Mouse (Mus musculus) hindbrain, embryonic 13.5 days (tissue): Measurements from ENCODE around the gene Klhl3. TPM values are rescaled to one million over a fixed set of nuclear protein-coding genes. Genes with fewer than 3 reads are reported as not detected.
A peak's percentile ranks its signal among the peaks of the same experiment; 100 is the strongest.

Source experiments
- ATAC-seq: fragments of 200-750 bp; cut with Nextera tagmentation; 2 replicates; pipeline ENCODE4 v1.8.0; 2017; ENCODE audit warnings: moderate TSS enrichment; ENCODE audit not compliant: low FRiP score
- H3K27ac ChIP-seq: fragments of 300-500 bp; sonication (generic); 2 replicates; pipeline ENCODE4 v1.5.1; 2015; ENCODE audit warnings: inconsistent platforms, mild to moderate bottlenecking, moderate library complexity
- H3K27me3 ChIP-seq: fragments of 300-500 bp; sonication (generic); 2 replicates; pipeline ENCODE4 v1.6.1; 2015; ENCODE audit warnings: mild to moderate bottlenecking, inconsistent platforms
- H3K36me3 ChIP-seq: fragments of 300-500 bp; sonication (generic); 2 replicates; pipeline ENCODE4 v1.6.1; 2015; ENCODE audit warnings: mild to moderate bottlenecking, inconsistent platforms
- H3K4me1 ChIP-seq: fragments of 300-500 bp; sonication (generic); replicated peaks from 2 replicates; pipeline ENCODE4 v1.6.1; 2015; ENCODE audit warnings: inconsistent platforms
- H3K4me2 ChIP-seq: fragments of 300-500 bp; sonication (generic); 2 replicates; pipeline ENCODE4 v1.6.1; 2015; ENCODE audit warnings: inconsistent platforms, mild to moderate bottlenecking, moderate library complexity
- H3K4me3 ChIP-seq: fragments of 300-500 bp; sonication (generic); 2 replicates; pipeline ENCODE4 v1.5.1; 2015; ENCODE audit warnings: mild to moderate bottlenecking, inconsistent platforms
- H3K9ac ChIP-seq: fragments of 300-500 bp; sonication (generic); 2 replicates; pipeline ENCODE4 v1.6.1; 2015; ENCODE audit warnings: mild to moderate bottlenecking, inconsistent platforms
- H3K9me3 ChIP-seq: fragments of 300-500 bp; sonication (generic); 2 replicates; pipeline ENCODE4 v1.6.1; 2016; ENCODE audit warnings: inconsistent platforms
- WGBS: fragments of 180-500 bp; shearing (Covaris S2); methylation state at CpG from one replicate; pipeline ENCODE4 v1.1.7; 2015; 5-methylcytosine and 5-hydroxymethylcytosine counted together
- microRNA counts: library from miRNA; unstranded; fragments of <30 nt; microRNA quantifications from one replicate; lab custom pipeline; 2016
- microRNA-seq: library from miRNA; unstranded; fragments of <30 nt; microRNA quantifications from one replicate; pipeline ENCODE4, GENCODE M21; 2016
- polyA plus RNA-seq: library from polyadenylated mRNA; unstranded; fragments of >200 nt; fragmentation: Nextera tagmentation; extraction: Ambion mirVana; gene quantifications from 2 replicates; pipeline ENCODE4 v1.2.1, GENCODE M21; 2015

Gene Klhl3
- polyA plus RNA-seq, 1 experiment from 2014 or later: 11.5 TPM

DNA sequence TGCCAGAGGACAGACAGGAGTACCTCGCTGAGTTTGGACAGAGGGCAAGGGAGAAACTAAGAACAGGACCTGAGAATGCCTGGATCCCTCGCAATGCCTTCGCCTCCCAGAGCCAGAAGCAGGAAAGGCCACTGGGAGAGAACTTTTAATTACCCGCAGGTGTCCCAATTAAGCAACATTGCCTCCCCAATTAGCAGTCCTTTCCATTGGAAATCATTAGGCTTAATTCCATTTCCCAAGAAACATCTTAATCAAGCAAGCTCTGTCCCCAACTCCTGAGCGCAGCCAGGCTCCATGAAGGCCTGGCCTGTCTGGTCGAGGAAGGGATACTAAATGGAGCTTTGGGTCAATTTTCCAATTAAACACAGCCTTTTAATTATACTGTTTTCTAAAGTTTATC lies 147.7 kb downstream of the Klhl3 start:
- no peak for ATAC-seq
- WGBS: 86% methylated on average over 6 of the region's 6 CpGs
- Histone ChIP-seq H3K4me1 (no peaks in the 10 kb centered on the region), H3K27me3 (no peaks in the 10 kb centered on the region), H3K9ac (no peak overlapping the region), H3K4me3 (no peak overlapping the region), H3K27ac (no peak overlapping the region), H3K36me3 (no peaks in the 10 kb centered on the region), H3K9me3 (no peaks in the 10 kb centered on the region), H3K4me2 (no peak overlapping the region)

DNA sequence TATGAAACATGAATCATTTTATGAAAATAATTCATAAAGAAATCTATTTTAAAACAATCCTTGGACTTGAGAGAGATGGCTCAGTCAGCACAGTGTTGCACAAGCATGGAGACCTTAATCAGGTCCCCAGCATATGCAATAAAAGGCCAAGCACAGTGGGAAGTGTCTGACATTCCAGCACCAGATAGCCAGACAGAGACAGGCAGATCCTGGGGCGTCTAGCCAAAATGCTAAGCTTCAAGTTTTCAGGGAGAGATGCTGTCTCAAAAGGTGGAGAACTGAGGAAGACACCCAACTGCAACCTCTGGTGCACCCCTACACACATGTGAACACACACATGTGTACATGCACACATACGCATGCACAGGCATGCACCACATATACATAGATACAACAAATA lies 153.1 kb downstream of the Klhl3 start:
- ATAC-seq: no peak
- WGBS: 88% methylated on average over 2 of the region's 2 CpGs
- no peaks in the 10 kb centered on the region for H3K27me3 ChIP-seq

DNA sequence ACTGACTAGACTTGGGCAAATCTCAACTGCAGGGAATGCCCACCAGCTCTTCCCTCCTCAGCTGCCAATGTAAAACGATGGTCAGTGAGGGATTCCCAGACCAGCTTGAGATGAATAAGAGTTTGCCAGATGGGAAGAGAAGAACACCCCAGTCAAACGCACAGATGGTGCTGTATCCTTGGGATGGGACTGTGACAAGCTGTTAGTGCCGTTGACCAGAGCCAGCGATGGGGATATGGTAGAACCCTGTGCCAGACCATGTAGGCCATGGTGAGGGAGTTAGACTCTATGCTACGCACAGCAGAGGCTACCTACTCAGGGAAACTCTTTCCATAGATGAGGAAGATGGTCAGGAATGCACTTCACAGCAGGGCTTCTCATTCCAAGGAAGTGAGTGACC lies 153.6 kb downstream of the Klhl3 start:
- no peaks in the 10 kb centered on the region for H3K36me3 ChIP-seq
- ATAC-seq: no peak
- no peak overlapping the region for H3K9ac ChIP-seq
- H3K27ac ChIP-seq: no peak overlapping the region
- no peaks in the 10 kb centered on the region for H3K27me3 ChIP-seq
- no peak overlapping the region for H3K4me3 ChIP-seq
- no peak overlapping the region for H3K4me2 ChIP-seq
- H3K9me3 ChIP-seq: no peaks in the 10 kb centered on the region
- WGBS: 87% methylated on average over 5 of the region's 5 CpGs
- H3K4me1 ChIP-seq: no peaks in the 10 kb centered on the region; the same call in 1 of the 2 replicates

More for the DNA sequence above, 153.1 kb downstream of the Klhl3 start:
- Histone ChIP-seq H3K4me3 (no peak overlapping the region), H3K4me2 (no peak overlapping the region), H3K36me3 (no peaks in the 10 kb centered on the region), H3K4me1 (no peaks in the 10 kb centered on the region; the same call in 1 of the 2 replicates), H3K27ac (no peak overlapping the region), H3K9ac (no peak overlapping the region), H3K9me3 (no peaks in the 10 kb centered on the region)

MicroRNAs within 50 kb of the gene (microRNA counts, 519-probe panel; counts per million panel counts)
- microRNA mmu-miR-874 (lab: Ali Mortazavi, UCI): 51.3 counts per million

Small RNA genes within 50 kb of the gene (microRNA-seq; reads per million reads assigned to microRNA genes)
- 209 reads per million, percentile 59 among the genes with 10 or more reads in this experiment for gene Mir874

Other genes starting within 250 kb of the Klhl3 start
- 69.4 and 70.1 TPM in 2 replicates for gene Spock1, start 205.3 kb downstream of the Klhl3 start, polyA plus RNA-seq
- gene Hnrnpa0, start 15.0 kb upstream of the Klhl3 start, polyA plus RNA-seq: 67.5 and 68.8 TPM in 2 replicates
- 71.4 and 73.5 TPM in 2 replicates for gene Idnk, start 44.1 kb upstream of the Klhl3 start, polyA plus RNA-seq
- gene Ubqln1, start 102.1 kb upstream of the Klhl3 start, polyA plus RNA-seq: 125 and 126 TPM in 2 replicates
- 28.4 and 31.0 TPM in 2 replicates for gene Gkap1, start 162.1 kb upstream of the Klhl3 start, polyA plus RNA-seq
- 1.4 and 2.5 TPM in 2 replicates for gene Kif27, start 245.5 kb upstream of the Klhl3 start, polyA plus RNA-seq